Mouse (Mus musculus): ENCODE data around the gene Cyp1a2.
"Not testable (repeated sequence)": the region's sequence is repeated elsewhere in the genome, so short reads cannot be mapped to it uniquely, and the experiment has no call there.

Cyp1a2 gene

DNA sequence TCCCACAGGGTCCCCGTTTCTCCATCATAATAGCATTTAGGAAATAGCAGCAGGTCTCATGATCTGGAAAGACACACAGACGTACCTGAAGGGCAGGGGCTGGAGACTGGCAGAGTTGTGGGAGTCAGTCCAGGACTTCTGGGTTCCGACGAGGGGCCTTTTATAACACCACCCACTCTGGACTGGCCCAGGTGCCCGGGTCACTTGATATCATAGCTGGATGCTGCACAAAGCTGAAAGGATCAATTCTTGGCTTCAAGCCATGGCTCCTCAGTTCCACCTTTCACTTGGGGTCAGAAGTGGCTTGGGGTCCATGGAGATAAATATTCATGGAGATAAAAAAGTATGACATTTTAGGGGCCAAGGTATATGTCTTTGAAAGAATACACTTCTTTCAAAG, at the start of gene Cyp1a2:
Gene Cyp1a2, minus strand, starts transcription at position 184 of the 400 bp plus-strand sequence.
- in situ Hi-C loops (cut with MboI, MseI): no loop called here

DNA sequence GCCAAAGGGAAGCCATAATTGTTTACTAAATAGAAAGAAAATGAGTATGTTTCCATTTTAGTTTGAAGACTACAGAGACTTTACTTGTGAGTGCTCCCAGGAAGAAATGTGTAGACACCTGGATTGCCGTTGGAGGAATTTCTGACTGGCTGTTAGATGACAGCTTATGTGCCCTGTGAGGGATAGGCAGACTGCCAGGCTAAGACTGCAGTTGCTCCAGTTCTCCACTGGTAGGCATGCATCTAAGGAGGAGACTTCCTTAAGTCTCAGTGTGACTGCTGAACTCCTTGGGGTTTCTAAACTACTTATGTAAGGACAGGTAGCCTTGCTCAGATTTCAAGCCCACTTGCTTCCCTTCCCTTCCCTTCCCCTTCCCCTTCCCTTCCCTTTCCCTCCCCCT, 44.8 kb upstream of the Cyp1a2 start:
- in situ Hi-C loops (cut with MboI, MseI): no loop called here

DNA sequence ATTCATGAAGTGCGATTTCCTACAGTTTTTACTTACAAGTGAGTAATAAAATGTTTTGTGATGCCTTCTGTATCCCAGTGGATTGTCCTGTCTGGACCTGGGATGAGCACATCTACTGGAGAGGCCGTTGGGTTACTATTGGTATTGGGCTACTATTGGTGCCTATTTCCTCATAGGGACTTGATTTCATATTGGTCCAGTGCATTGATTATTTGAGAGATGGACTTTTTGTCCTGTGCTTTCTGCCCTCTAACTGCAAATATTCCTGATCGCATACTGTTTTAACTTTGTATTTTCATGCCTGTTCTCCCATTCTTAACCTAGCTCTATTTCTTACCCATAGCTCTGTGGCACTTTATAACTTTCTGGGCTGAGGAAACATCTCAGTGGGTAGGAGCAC, 41.2 kb upstream of the Cyp1a2 start:
- in situ Hi-C loops (cut with MboI, MseI): no loop called here

DNA sequence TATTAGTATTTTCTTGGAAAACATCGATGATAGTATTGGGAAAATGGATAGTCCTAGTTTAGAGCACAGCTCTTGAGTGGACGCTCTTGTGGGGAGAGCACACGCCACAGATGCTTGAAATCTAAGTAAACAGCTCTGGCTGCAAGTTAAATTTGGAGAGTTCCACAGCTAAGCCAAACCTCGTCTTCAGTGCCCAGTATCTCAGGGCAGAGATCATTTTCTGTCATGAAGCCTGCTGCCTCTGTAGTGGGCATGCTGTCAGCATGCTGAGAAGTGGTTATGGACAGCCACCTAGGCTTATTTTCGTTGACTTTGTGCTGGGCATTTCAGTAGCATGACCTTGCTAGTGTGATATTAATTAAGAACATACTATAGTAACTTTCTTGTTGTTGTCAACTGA, 40.3 kb upstream of the Cyp1a2 start:
- in situ Hi-C loops (cut with MboI, MseI): no loop called here

DNA sequence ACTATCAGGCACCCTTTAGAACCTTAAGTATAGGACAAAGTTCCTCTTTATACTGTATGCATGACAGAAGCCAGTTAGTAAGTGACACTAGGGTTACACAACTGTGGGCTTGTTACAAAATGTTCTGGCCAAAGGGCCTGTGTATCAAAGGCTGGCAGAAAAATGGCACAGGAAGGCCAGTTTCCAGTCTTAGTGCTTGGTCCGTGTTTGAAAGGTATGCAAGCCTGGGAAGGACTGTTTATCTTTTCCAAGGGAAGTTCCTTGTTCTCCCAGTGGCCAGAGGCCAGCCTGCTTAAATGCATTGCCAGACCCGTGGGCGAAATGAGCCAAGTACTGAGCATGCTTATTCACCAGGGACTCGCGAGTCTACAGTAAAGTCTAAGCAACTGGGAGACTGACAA, 39.8 kb upstream of the Cyp1a2 start:
- in situ Hi-C loops (cut with MboI, MseI): no loop called here

DNA sequence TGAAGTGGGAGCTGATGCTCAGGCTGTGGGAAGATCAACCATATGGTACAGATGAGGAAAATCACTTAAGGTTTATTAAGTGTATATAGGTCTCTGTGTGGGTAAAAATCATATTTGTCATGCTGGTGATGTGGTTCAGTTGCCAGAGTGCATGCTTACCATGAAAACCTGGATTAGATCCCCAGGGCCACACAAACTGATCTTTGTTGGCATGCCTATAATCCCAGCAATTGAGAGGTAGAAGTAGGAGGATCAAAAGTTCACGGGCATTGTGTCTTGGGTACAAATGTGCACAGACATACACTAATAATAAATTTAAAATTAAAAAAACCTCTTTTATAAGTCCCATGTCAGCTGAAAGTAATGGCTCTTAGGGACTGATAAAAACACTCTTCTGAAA, 38.9 kb upstream of the Cyp1a2 start:
- in situ Hi-C loops (cut with MboI, MseI): no loop called here

DNA sequence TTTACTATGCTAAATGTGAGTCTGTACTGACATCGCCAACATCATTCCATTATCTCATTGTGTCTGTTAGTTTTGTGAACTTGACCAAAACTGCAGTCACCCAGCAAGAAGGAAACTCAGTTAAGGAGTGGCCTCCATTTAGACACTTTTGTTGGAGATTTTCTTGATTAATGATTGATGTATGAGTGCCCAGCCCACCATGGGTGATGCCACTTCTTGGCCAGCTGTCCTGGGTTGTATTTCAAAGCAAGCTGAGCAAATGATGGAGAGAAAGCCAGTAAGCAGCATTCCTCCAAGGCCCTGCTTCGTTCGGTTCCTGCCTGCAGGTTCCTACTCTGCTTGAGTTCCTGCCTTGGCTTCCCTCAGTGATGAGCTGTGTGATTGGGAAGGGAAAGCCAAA, 37.2 kb upstream of the Cyp1a2 start:
- in situ Hi-C loops (cut with MboI, MseI): no loop called here

DNA sequence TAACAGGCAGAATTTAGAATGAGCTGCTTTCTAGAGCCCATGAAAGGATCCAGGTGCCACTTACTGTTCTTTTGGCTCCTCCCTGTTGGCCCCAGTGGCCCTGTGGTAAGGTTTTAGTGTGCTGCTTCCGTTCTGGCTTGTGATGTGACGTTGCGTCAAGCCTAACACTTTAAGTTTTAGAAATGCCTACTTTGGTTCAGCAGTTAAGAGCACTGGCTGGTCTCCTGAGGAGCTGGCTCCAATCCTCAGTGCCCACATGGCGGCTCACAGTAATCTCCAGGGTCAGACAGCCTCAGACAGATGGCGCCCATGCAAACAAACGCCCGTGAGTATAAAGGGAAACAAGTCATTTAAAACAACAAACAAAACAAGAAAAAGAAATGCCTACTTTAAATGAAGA, 34.9 kb upstream of the Cyp1a2 start:
- in situ Hi-C loops (cut with MboI, MseI): no loop called here

DNA sequence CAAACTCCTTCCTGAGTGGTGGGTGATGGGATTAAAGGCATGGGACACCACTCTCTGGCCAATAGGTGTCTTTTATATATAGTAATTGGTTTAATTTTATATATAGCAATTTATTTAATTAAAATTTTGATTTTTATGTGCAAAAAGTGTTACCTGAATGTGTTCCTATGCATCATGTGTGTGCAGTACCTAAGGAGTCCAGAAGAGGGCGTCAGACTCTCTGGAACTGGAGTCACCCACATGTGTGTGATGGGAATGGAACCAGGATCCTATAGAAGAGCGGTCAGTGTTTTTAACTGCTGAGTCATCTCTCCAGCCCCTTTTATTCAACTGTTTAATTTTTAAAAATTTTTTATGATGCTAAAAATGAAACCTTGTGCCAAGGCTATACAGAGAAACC, 28.7 kb upstream of the Cyp1a2 start:
- in situ Hi-C loops (cut with MboI, MseI): no loop called here

DNA sequence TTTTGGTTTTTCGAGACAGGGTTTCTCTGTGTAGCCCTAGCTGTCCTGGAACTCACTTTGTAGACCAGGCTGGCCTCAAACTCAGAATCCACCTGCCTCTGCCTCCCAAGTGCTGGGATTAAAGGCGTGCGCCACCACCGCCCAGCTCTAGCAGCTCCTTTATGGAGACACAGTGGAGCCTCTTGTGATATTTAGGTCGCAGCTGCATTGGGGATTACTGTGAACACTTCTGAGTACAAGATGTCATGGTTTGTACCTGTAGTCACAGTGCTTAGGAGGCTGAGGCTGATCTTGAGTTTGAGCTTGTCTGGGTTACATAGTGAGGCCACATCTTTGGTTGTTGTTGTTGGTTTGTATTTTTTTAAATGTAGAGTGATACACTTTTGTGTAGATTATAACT, 26.7 kb upstream of the Cyp1a2 start:
- in situ Hi-C loops (cut with MboI, MseI): not testable (repeated sequence)

DNA sequence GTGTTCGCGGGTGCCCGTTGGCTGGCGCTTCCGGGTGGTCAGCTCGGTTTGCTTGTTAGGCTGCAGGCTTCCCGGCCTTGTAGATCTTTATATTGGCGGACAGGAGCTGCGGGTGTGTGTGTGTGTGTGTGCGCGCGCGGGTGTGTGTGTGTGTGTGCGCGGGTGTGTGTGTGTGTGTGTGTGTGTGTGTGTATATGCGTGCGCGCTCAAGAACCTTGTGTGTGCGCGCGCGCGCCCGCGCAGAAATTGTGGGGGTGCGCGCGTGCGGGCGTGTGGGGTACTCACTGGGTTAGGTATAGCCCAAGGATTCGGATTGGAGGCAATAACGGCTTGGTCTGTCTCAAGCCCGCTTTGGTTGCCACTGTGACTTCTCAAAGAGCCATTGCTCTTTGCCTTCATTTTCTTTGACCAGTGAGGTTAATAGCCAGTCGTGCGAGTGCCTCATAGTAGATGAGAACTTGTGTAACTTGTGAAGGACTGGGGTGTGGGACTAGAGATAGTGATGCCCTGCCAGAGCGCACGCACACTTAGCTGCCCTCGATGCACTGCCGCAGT, 25.3 kb upstream of the Cyp1a2 start:
- in situ Hi-C loops (cut with MboI, MseI): no loop called here

DNA sequence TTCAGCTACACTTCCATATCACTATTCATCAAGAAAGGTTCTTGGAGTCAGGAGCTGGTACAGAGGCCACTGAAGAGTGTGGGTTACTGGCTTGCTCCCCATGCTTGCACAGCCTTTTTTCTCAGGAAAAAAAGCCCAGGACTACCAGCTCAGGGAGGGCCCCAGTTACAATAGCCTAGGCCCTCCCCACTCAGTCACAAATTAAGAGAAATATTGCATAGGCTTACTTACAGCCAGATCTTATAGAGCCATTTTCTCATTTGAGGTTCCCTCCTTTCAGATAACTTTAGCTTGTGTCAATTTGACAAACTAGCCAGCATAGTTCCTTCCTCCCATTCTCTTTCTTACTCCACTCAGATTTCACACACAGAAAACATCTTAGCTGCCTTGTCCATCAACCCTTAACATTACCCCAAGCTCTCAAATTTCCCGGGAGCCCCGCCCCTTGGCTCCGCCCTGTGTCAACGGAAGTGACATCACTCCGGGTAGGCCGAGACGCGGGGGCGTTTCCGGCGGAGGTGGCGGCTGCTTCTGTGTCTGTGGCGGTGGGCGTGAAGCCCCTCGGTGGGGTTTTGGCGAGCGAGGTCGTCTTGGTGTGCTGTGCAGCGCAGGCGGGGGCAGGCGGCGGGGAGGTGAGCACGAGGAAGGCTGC, 24.7 kb upstream of the Cyp1a2 start, which contains the start of gene Edc3:
Gene Edc3, plus strand, starts transcription at position 473 of the 652 bp plus-strand sequence.
- in situ Hi-C loops (cut with MboI, MseI): no loop called here

DNA sequence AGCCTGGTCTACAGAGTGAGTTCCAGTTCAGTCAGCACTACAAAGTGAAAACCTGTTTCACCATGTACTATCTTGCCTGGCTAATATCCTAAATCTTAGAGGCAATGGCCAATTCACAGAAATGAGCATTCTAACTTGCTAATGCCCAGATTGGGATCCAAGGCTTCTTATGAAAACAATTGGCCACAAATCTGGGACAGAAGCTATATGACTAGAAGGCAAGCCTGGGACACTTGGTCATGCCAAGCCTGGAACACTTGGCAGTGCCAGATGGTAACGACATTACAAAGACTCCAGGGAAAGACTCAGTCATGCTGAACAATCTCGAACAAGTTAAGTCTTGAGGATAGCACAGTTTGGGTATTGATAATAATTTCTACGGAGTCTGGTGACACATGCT, 23.0 kb upstream of the Cyp1a2 start:
- in situ Hi-C loops (cut with MboI, MseI): no loop called here

DNA sequence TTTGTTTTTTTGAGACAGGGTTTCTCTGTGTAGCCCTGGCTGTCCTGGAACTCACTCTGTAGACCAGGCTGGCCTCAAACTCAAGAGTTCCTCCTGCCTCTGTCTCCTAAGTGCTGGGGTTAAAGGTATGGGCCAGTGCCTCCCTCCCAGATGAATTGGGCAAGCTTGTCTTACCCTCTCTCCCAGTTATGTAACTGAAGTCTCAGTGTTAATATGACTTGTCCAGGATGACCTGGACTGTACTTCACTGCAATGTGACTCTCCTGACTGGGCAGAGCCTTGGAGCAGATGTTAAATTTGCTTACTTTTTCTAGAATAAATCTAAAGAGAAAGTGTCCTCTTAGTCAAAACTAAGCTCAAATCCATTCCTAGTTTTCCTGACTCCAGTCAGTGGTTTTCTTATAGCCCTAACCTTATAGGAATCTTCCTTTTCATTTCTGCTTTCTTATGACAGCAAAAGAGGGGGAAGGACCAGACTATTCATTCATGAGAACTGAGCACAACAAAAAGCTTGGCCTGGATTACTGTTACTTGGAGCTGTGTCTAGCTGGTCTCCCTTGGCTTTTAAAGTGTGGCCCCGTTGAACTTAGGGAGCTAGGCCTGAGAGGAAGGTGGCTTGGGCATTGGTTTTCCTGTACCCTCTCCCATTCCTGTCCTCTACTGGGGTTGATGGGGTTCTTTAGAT, 15.1 kb upstream of the Cyp1a2 start:
- in situ Hi-C loops (cut with MboI, MseI): no loop called here

DNA sequence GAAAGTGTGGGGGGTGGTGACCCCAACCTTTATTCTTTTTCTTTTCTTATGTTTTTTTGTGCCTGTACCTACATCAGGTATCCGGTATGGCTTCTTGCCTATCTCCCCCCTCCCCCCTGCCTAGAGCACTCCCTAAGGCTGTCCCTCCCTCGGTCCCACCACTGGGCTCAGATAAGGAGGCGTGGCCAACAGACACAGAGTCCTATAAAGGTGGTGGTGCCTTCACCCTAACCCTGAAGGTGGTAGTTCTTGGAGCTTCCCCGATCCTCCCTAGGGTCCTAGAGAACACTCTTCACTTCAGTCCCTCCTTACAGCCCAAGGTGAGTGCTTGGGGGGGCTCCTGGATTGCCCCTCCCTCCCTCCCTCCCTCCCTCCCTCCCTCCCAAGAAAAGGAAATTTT, 13.9 kb upstream of the Cyp1a2 start:
- in situ Hi-C loops (cut with MboI, MseI): no loop called here

DNA sequence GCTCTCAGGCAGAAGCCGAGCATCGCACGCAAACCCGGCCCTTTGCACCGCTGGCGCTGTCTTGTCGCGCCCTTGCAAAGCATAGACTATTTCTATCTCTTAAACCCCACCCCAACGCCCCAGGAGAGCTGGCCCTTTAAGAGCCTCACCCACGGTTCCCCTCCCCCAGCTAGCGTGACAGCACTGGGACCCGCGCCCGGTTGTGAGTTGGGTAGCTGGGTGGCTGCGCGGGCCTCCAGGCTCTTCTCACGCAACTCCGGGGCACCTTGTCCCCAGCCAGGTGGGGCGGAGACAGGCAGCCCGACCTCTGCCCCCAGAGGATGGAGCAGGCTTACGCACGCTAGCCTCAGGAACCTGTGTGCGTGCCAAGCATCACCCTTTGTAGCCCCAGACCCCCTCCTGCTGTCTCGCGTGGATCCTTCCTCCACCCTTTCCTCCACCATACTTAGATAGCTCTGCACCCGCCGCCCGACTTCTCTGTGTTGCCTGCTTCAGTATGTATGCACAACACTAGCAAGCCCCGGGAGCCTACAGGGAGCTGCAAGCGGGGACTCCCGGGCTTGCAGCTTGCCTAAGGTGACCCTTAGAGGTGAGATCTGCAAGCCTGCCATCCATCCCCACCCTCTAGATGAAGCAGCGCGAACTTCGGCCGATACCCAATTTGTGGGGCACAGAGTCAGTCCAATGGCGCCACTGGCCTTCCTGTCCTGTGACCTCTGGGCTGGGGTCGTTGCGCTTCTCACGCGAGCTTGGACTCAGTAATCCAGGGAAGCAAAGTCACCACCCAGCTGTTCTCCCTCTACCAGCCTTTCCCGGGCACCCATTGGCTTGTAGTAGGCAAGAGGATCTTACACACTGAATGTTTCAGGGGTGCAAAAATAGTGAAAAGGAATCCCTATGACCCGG, 13.1 kb upstream of the Cyp1a2 start:
- in situ Hi-C loops (cut with MboI, MseI): no loop called here

DNA sequence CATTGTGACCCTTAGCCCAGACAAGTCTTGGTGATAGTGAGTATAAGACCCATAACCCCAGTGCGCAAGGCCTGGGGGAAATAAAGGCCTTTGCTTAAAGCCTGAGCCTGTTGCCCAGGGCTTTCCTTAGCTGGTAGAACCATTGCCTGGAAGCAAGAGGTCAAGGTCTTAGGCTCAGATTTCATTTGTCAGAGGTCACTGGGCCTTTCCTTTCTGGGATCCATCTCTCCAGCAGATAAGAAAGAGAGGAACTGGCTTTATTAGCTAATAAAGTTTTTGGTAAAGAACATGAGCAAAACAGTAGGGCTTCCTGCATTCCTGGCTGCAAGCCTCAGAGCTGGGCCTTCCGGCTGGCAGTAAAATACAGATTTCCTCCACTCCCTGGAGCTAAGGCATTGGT, 10.6 kb upstream of the Cyp1a2 start:
- in situ Hi-C loops (cut with MboI, MseI): no loop called here

DNA sequence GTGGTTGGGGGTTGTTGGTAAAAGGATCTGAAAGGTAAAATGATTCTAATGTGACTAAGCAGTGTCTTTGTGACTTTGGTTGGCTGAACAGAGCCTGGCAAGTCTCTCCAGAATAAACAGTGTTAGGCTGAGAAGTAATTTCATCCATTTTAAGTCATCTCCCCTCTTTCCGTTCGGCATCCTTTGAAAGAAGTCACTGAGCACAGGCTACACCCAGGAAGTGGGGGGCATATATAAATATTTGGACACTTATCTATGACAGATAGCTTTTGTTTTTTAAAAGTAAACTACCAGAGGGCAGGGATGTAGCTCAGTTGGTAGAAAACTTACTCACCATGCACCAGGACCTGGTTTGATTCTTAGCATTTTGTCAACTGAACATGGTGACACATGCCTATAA, 5.1 kb upstream of the Cyp1a2 start:
- in situ Hi-C loops (cut with MboI, MseI): no loop called here

DNA sequence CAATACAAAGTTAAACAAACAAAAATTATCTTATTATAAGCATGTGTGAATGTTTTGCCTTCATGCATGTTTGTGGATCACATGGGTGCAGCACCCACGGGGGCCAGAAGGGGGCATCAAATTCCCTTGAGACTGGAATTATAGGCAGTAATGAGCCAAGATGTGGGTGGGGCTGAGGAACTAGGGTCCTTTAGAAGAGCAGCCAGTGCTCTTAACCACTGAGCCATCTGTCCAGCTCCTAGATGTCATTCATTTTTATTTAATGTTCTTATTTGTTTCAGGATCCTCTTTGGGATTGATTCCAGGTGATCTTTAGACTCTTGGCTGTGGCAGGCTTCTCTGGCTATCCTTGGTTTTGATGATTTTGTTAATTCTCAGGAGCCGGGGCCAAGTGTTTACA, 4.7 kb upstream of the Cyp1a2 start:
- in situ Hi-C loops (cut with MboI, MseI): no loop called here

DNA sequence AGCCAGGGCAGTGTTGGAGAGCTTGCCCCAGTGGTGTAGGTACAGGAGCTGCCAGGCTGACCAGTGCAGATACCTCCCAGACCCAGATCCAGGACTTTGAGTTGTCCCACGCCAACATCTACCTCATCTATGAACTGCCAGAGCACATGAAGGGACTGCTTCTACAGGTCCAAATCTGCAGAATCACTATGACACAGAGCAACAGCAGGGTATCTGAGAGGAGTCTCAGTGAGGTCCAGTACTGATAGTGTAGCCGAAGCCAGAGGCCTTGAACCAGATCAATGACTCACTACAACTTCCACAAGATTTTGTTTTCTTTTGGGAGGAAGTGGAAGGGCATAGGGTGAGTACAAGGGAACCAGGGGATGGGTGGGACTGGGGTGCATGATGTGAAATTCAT, 4.2 kb upstream of the Cyp1a2 start, which contains the start of gene Cyp1a1:
Gene Cyp1a1, plus strand, starts transcription at position 178 of the 400 bp plus-strand sequence.
- in situ Hi-C loops (cut with MboI, MseI): no loop called here

DNA sequence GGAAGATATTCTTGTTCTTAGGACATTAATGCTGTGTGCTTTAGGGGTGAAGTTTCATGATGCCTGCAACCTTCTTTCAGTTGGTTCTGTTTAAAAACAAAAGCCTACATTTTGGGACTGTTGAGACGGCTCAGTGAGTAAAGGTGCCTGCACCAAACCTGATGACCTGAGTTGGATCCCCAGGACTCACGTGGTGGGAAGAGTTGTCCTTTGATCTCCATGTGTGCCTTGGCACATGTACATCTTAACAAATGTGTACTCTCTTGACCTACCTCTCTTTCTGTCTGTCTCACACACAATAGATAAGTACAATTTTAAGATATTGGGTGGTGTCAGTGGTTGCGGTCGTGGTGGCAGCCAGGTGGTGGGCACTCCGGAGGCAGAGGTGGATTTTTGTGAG, 2.5 kb upstream of the Cyp1a2 start:
- in situ Hi-C loops (cut with MboI, MseI): no loop called here

DNA sequence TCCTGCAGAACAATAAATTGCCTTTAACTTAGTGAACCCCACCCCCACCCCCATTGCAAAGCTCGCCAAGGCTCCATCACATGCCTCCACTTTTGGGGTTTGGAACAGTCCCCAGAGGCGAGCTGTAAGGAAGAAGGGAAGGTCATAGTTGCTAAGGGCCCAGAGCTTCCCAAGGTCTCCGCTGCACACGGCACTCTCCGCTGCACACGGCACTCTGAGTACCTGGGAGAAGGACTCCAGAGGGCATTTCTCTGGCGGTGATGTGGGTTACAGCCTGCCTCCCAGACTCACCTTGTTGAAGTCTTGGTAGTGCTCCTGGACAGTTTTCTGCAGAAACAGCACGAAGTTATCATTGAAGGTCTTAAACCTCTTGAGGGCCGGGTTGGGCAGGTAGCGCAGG, 2.1 kb downstream of the Cyp1a2 start:
- in situ Hi-C loops (cut with MboI, MseI): no loop called here

Data from T-helper 1 cell (primary cell).